Comparison of ENCODE assay signal across 8 mouse cellular contexts in genomic region chr17:90454356-90454737, GRCm38 (mm10).
DNase-seq lines count a peak whose midpoint lies in the region; ATAC-seq lines count a peak whose summit lies in the region.

No protein-coding gene starts in this region.

- no peak overlapping the region for H3K9ac ChIP-seq in intestine, embryonic 16.5 days (ENCODE audit: low read depth, low read length)
- H3K9ac ChIP-seq in neural tube, embryonic 14.5 days (replicated peaks; ENCODE audit: low read depth, low read length): peak overlapping the region; percentile 86

- intact Hi-C loops in heart, postnatal 10 days (cut with DNase I): no loop called here

- H3K4me1 ChIP-seq in heart, embryonic 10.5 days: peaks cover 10% of the 10 kb centered on the region
- H3K4me1 ChIP-seq in intestine, embryonic 16.5 days (ENCODE audit: control insufficient read depth, insufficient read depth, low read length): peaks cover 11% of the 10 kb centered on the region
- peaks cover 5% of the 10 kb centered on the region; the same call in 1 of the 2 replicates for H3K4me1 ChIP-seq in neural tube, embryonic 14.5 days (ENCODE audit: control insufficient read depth, insufficient read depth, low read length)

- H3K9me3 ChIP-seq in heart, embryonic 10.5 days: no peaks in the 10 kb centered on the region
- H3K9me3 ChIP-seq in intestine, embryonic 16.5 days (ENCODE audit: control insufficient read depth, low read length): no peaks in the 10 kb centered on the region
- no peaks in the 10 kb centered on the region for H3K9me3 ChIP-seq in neural tube, embryonic 14.5 days (ENCODE audit: control insufficient read depth, low read length)

- H3K27ac ChIP-seq in heart, embryonic 10.5 days: no peak overlapping the region
- H3K27ac ChIP-seq in intestine, embryonic 16.5 days (ENCODE audit: low read length): no peak overlapping the region
- peak overlapping the region; percentile 91 for H3K27ac ChIP-seq in neural tube, embryonic 14.5 days (ENCODE audit: low read depth, low read length)

- 3% methylated on average over 15 of the region's 15 CpGs for WGBS in heart, embryonic 10.5 days
- whole genome bisulfite sequencing in intestine, embryonic 16.5 days: 2% methylated on average over 15 of the region's 15 CpGs
- 3% methylated on average over 15 of the region's 15 CpGs for WGBS in neural tube, embryonic 14.5 days

- no peak for DNase-seq in heart, embryonic 10.5 days (ENCODE audit: low spot score)
- DNase-seq in heart, postnatal 10 days: no peak
- peak; percentile 10 for DNase-seq in 3134 (ENCODE audit: extremely low read depth, insufficient read length, low spot score)
- peak; percentile 42 for DNase-seq in embryo, embryonic 10.5 days (ENCODE audit: low spot score)
- no peak for DNase-seq in thymus, adult 18-20 months
- DNase-seq in adrenal gland, postnatal 4 days (ENCODE audit: low spot score in 2 of 2): no peak

- H3K36me3 ChIP-seq in heart, embryonic 10.5 days: no peaks in the 10 kb centered on the region
- no peaks in the 10 kb centered on the region for H3K36me3 ChIP-seq in intestine, embryonic 16.5 days (ENCODE audit: control insufficient read depth, insufficient read depth, low read length)
- H3K36me3 ChIP-seq in neural tube, embryonic 14.5 days (ENCODE audit: control insufficient read depth, insufficient read depth, low read length): no peaks in the 10 kb centered on the region

- H3K27me3 ChIP-seq in heart, embryonic 10.5 days (ENCODE audit: insufficient read depth, poor library complexity, severe bottlenecking): peaks cover 45% of the 10 kb centered on the region
- peaks cover 26% of the 10 kb centered on the region for H3K27me3 ChIP-seq in intestine, embryonic 16.5 days (replicated peaks; ENCODE audit: control insufficient read depth, insufficient read depth, low read length)
- no peaks in the 10 kb centered on the region for H3K27me3 ChIP-seq in neural tube, embryonic 14.5 days (ENCODE audit: control insufficient read depth, insufficient read depth, low read length)

- peak; percentile 26; the same call in 1 of the 2 replicates for ATAC-seq in intestine, embryonic 16.5 days
- peak; percentile 71 for ATAC-seq in neural tube, embryonic 14.5 days (ENCODE audit: low read depth)

- peak overlapping the region; percentile 87 for H3K4me2 ChIP-seq in intestine, embryonic 16.5 days (ENCODE audit: low read depth, low read length)
- peak overlapping the region; percentile 64 for H3K4me2 ChIP-seq in neural tube, embryonic 14.5 days (ENCODE audit: low read depth, low read length)

- H3K4me3 ChIP-seq in heart, embryonic 10.5 days: peak overlapping the region; percentile 70
- H3K4me3 ChIP-seq in intestine, embryonic 16.5 days (ENCODE audit: low read length): peak overlapping the region; percentile 48
- H3K4me3 ChIP-seq in neural tube, embryonic 14.5 days (ENCODE audit: low read depth, low read length): peak overlapping the region; percentile 66

Comparison
In these comparisons a context has a peak if more than half of its experiments do, and no peak if none do; other contexts are left out.
1. DNase-seq: peak in 3134 (single experiment) and embryo, embryonic 10.5 days (single experiment); none in heart, embryonic 10.5 days (single experiment), heart, postnatal 10 days (0 of 2), thymus, adult 18-20 months (0 of 2) and adrenal gland, postnatal 4 days (0 of 2).
2. Peak in every context shown above with its lines, with median percentiles within 50 percentile points of each other: H3K4me3 ChIP-seq.